Mouse (Mus musculus) intestine, embryonic 16.5 days (tissue): ENCODE results near the gene Tab1. TPM values are rescaled to one million over a fixed set of nuclear protein-coding genes. Genes with fewer than 3 reads are reported as not detected.

Source experiments
- ATAC-seq: fragments of 200-750 bp; cut with Nextera tagmentation; 2 replicates; pipeline ENCODE4 v1.8.0; 2017; ENCODE audit warnings: moderate TSS enrichment, moderate library complexity
- H3K27ac ChIP-seq: fragments of 300-500 bp; sonication (generic); 2 replicates; pipeline ENCODE4 v1.5.1; 2014; ENCODE audit warnings: mild to moderate bottlenecking, low read length
- H3K27me3 ChIP-seq: fragments of 300-500 bp; sonication (generic); replicated peaks from 2 replicates; pipeline ENCODE4 v1.6.1; 2014; ENCODE audit warnings: low read length, control low read depth, mixed read lengths; ENCODE audit not compliant: control insufficient read depth, insufficient read depth
- H3K36me3 ChIP-seq: fragments of 300-500 bp; sonication (generic); 2 replicates; pipeline ENCODE4 v1.6.1; 2014; ENCODE audit warnings: low read length, control low read depth; ENCODE audit not compliant: control insufficient read depth, insufficient read depth
- H3K4me1 ChIP-seq: fragments of 300-500 bp; sonication (generic); 2 replicates; pipeline ENCODE4 v1.6.1; 2014; ENCODE audit warnings: low read length, control low read depth, mixed read lengths; ENCODE audit not compliant: control insufficient read depth, insufficient read depth
- H3K4me2 ChIP-seq: fragments of 300-500 bp; sonication (generic); 2 replicates; pipeline ENCODE4 v1.6.1; 2014; ENCODE audit warnings: low read depth, low read length, control low read depth
- H3K4me3 ChIP-seq: fragments of 300-500 bp; sonication (generic); 2 replicates; pipeline ENCODE4 v1.5.1; 2014; ENCODE audit warnings: mild to moderate bottlenecking, low read length
- H3K9ac ChIP-seq: fragments of 300-500 bp; sonication (generic); 2 replicates; pipeline ENCODE4 v1.6.1; 2014; ENCODE audit warnings: low read depth, low read length
- H3K9me3 ChIP-seq: fragments of 300-500 bp; sonication (generic); 2 replicates; pipeline ENCODE4 v1.6.1; 2016; ENCODE audit warnings: low read length, control low read depth; ENCODE audit not compliant: control insufficient read depth
- WGBS: fragments of 180-500 bp; shearing (Covaris S2); extraction: QIAGEN DNeasy Blood & Tissue Kit; methylation state at CpG from one replicate; pipeline ENCODE4 v1.1.7; 2014; 5-methylcytosine and 5-hydroxymethylcytosine counted together
- polyA plus RNA-seq: library from polyadenylated mRNA; unstranded; fragments of >200 nt; fragmentation: Nextera tagmentation; extraction: Ambion mirVana; gene quantifications from 2 replicates; pipeline ENCODE4 v1.2.1, GENCODE M21; 2015

Tab1 gene
- polyA plus RNA-seq, 1 experiment from 2014 or later: 29.6 TPM

GRCm38 (mm10) chr15:80161199-80161598 lies 28.3 kb downstream of the Tab1 start:
- no peak for ATAC-seq
- no peaks in the 10 kb centered on the region for H3K9me3 ChIP-seq
- 84% methylated on average over 3 of the region's 3 CpGs for WGBS
- no peak overlapping the region for H3K9ac ChIP-seq
- no peaks in the 10 kb centered on the region for H3K27me3 ChIP-seq
- no peak overlapping the region for H3K4me3 ChIP-seq
- H3K4me2 ChIP-seq: no peak overlapping the region
- H3K36me3 ChIP-seq: peaks cover 15% of the 10 kb centered on the region; the same call in 1 of the 2 replicates
- H3K27ac ChIP-seq: no peak overlapping the region; the same call in 1 of the 2 replicates
- peaks cover 40% of the 10 kb centered on the region for H3K4me1 ChIP-seq

DNA sequence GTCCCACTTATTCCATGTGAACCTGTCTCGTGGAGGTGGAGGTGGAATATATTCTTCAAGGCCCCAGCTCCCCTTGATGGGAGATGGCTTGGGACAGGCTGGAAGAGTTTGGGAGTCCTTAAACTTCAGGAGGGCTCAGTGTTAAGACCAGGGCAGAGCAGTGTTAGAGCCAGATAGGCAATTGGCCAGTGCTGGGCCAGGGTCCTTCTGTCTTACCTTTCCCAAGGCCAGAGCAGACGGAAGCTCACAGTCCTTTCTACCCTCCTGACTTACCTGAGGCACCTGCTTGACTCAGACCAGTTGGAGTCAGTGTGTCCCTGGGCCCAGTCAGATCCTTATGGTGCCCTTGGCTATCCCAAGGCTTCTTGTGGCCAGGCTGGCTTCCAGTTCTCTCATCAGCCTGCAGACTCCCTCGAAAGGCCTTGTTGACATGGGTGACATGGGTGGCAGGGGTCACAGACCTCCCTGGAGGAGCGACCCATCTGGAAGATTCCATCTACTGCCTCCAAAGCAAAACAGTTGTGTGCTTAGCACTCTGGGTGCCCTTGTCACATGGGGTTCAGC lies 29.6 kb downstream of the Tab1 start:
- Histone ChIP-seq H3K9ac (no peak overlapping the region), H3K27ac (no peak overlapping the region), H3K27me3 (no peaks in the 10 kb centered on the region), H3K4me3 (no peak overlapping the region), H3K9me3 (no peaks in the 10 kb centered on the region), H3K36me3 (peaks cover 15% of the 10 kb centered on the region; the same call in 1 of the 2 replicates), H3K4me1 (peaks cover 36% of the 10 kb centered on the region), H3K4me2 (no peak overlapping the region)
- no peak for ATAC-seq
- 84% methylated on average over 4 of the region's 4 CpGs for WGBS

- no peak overlapping the region for H3K27ac ChIP-seq
- no peaks in the 10 kb centered on the region for H3K9me3 ChIP-seq
- H3K4me1 ChIP-seq: peaks cover 29% of the 10 kb centered on the region
- no peak for ATAC-seq
- 81% methylated on average over 11 of the region's 11 CpGs for WGBS
- H3K4me2 ChIP-seq: no peak overlapping the region
- no peak overlapping the region for H3K4me3 ChIP-seq
- H3K27me3 ChIP-seq: no peaks in the 10 kb centered on the region
- peaks cover 13% of the 10 kb centered on the region; the same call in 1 of the 2 replicates for H3K36me3 ChIP-seq
- H3K9ac ChIP-seq: no peak overlapping the region
Measured at GRCm38 (mm10) chr15:80163274-80163673, 30.3 kb downstream of the Tab1 start.

GRCm38 (mm10) chr15:80163716-80164115 lies 30.8 kb downstream of the Tab1 start:
- Histone ChIP-seq H3K36me3 (peaks cover 13% of the 10 kb centered on the region; the same call in 1 of the 2 replicates), H3K9me3 (no peaks in the 10 kb centered on the region), H3K4me1 (peaks cover 24% of the 10 kb centered on the region), H3K4me2 (no peak overlapping the region), H3K9ac (no peak overlapping the region), H3K27ac (no peak overlapping the region), H3K27me3 (no peaks in the 10 kb centered on the region), H3K4me3 (no peak overlapping the region)
- 89% methylated on average over 4 of the region's 4 CpGs for WGBS
- no peak for ATAC-seq

- ATAC-seq: no peak
Measured at GRCm38 (mm10) chr15:80165396-80165795, 32.5 kb downstream of the Tab1 start.

GRCm38 (mm10) chr15:80169484-80169883 lies 36.6 kb downstream of the Tab1 start:
- H3K36me3 ChIP-seq: no peaks in the 10 kb centered on the region
- ATAC-seq: no peak
- H3K27ac ChIP-seq: no peak overlapping the region

More at GRCm38 (mm10) chr15:80165396-80165795, 32.5 kb downstream of the Tab1 start:
- Histone ChIP-seq H3K4me2 (no peak overlapping the region), H3K27me3 (no peaks in the 10 kb centered on the region), H3K4me3 (no peak overlapping the region), H3K4me1 (peaks cover 14% of the 10 kb centered on the region), H3K9ac (no peak overlapping the region), H3K36me3 (peaks cover 9% of the 10 kb centered on the region; the same call in 1 of the 2 replicates), H3K27ac (no peak overlapping the region), H3K9me3 (no peaks in the 10 kb centered on the region)
- 43% methylated on average over 5 of the region's 5 CpGs for WGBS

GRCm38 (mm10) chr15:80170357-80170756 lies 37.4 kb downstream of the Tab1 start:
- WGBS: 49% methylated on average over 4 of the region's 4 CpGs
- H3K4me2 ChIP-seq: no peak overlapping the region
- H3K4me1 ChIP-seq: peaks cover 29% of the 10 kb centered on the region
- no peak overlapping the region for H3K27ac ChIP-seq
- no peaks in the 10 kb centered on the region for H3K27me3 ChIP-seq
- H3K4me3 ChIP-seq: no peak overlapping the region
- no peaks in the 10 kb centered on the region for H3K9me3 ChIP-seq
- no peak for ATAC-seq
- 0 out of 2 replicates have a peak overlapping the region, but pooled peaks have one; percentile 24 for H3K9ac ChIP-seq
- no peaks in the 10 kb centered on the region for H3K36me3 ChIP-seq

More at GRCm38 (mm10) chr15:80169484-80169883, 36.6 kb downstream of the Tab1 start:
- WGBS: 89% methylated on average over 1 of the region's 1 CpGs
- Histone ChIP-seq H3K4me3 (no peak overlapping the region), H3K9ac (no peak overlapping the region), H3K9me3 (no peaks in the 10 kb centered on the region), H3K4me2 (no peak overlapping the region), H3K4me1 (peaks cover 22% of the 10 kb centered on the region), H3K27me3 (no peaks in the 10 kb centered on the region)

- no peaks in the 10 kb centered on the region for H3K27me3 ChIP-seq
- no peak overlapping the region for H3K4me2 ChIP-seq
- H3K4me3 ChIP-seq: no peak overlapping the region
- no peaks in the 10 kb centered on the region for H3K36me3 ChIP-seq
- H3K4me1 ChIP-seq: peaks cover 31% of the 10 kb centered on the region
- ATAC-seq: no peak
- no peaks in the 10 kb centered on the region for H3K9me3 ChIP-seq
- H3K27ac ChIP-seq: no peak overlapping the region
- WGBS: 10% methylated on average over 8 of the region's 8 CpGs
- H3K9ac ChIP-seq: no peak overlapping the region
Measured at GRCm38 (mm10) chr15:80171286-80171685, 38.4 kb downstream of the Tab1 start.

DNA sequence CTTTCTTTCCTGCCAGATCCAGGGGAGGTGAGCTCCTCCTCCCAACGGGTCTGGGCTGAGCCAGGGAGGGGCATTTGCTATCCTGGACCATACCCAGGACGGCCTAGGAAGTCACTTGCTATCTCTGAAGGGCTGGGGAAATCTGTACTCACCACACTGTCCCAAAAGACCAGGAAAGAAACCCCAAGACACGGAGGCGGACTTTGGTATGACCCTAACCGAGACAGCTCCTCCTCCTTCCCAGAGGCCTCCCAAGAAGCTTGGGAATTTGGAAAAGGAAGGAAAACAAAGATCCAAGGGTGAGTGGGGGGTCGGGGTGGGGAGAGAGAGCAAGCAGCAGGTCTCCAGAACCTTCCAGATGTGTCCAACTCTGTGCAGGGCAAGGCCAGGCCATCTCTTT lies 38.9 kb downstream of the Tab1 start:
- Histone ChIP-seq H3K4me1 (peaks cover 31% of the 10 kb centered on the region), H3K9ac (no peak overlapping the region), H3K27me3 (no peaks in the 10 kb centered on the region), H3K4me2 (no peak overlapping the region), H3K4me3 (no peak overlapping the region), H3K36me3 (no peaks in the 10 kb centered on the region), H3K9me3 (no peaks in the 10 kb centered on the region), H3K27ac (no peak overlapping the region)
- WGBS: 24% methylated on average over 6 of the region's 6 CpGs
- no peak for ATAC-seq
